Mouse (Mus musculus) myocyte (in vitro differentiated cells): ENCODE measurements around the gene Cwh43. TPM values are rescaled to one million over a fixed set of nuclear protein-coding genes. Genes with fewer than 3 reads are reported as not detected.

Experiments used
- H3K27me3 ChIP-seq: one replicate; pipeline ENCODE4 v1.6.1; 2011; ENCODE audit not compliant: control insufficient read depth, insufficient read depth, insufficient read length
- H3K36me3 ChIP-seq: one replicate; pipeline ENCODE4 v1.6.1; 2011; ENCODE audit not compliant: control insufficient read depth, insufficient read depth
- H3K4me2 ChIP-seq: one replicate; pipeline ENCODE4 v1.6.1; 2011; ENCODE audit warnings: low read depth, control low read depth
- H3K4me3 ChIP-seq: one replicate; pipeline ENCODE4 v1.5.1; 2011; ENCODE audit warnings: mild to moderate bottlenecking, control low read depth, moderate library complexity
- H3K79me2 ChIP-seq: one replicate; pipeline ENCODE4 v1.6.1; 2011; ENCODE audit not compliant: control insufficient read depth, insufficient read depth
- H3ac ChIP-seq: one replicate; pipeline ENCODE4 v1.6.1; 2011; ENCODE audit not compliant: control insufficient read depth, insufficient read length
- CEBPB ChIP-seq: IDR thresholded peaks from 2 replicates; pipeline ENCODE4 v1.6.1; 2011; ENCODE audit warnings: mild to moderate bottlenecking, moderate library complexity; ENCODE audit not compliant: poor library complexity, insufficient read depth, severe bottlenecking
- E2F4 ChIP-seq: IDR thresholded peaks from one replicate; pipeline ENCODE4 v1.6.1; 2011; ENCODE audit warnings: mild to moderate bottlenecking, control low read depth, moderate library complexity; ENCODE audit not compliant: insufficient read depth
- MAX ChIP-seq: IDR thresholded peaks from one replicate; pipeline ENCODE4 v1.6.1; 2011; ENCODE audit warnings: low read depth, mild to moderate bottlenecking, control low read depth
- MYOD1 ChIP-seq, 3 experiments: IDR thresholded peaks; one replicate each; pipeline ENCODE4 v1.6.1; 2011; ENCODE audit warnings: control low read depth in 2 of 3, low read depth in 2 of 3, mild to moderate bottlenecking in 2 of 3, moderate library complexity in 1 of 3; ENCODE audit not compliant: insufficient read length in 2 of 3, control insufficient read depth in 1 of 3
- MYOG ChIP-seq, 3 experiments: IDR thresholded peaks; one replicate each; pipeline ENCODE4 v1.6.1; 2011; ENCODE audit warnings: control low read depth in 2 of 3, low read depth in 2 of 3, mild to moderate bottlenecking in 2 of 3; ENCODE audit not compliant: insufficient read length in 2 of 3, control insufficient read depth in 1 of 3, insufficient read depth in 1 of 3
- POLR2A ChIP-seq: IDR thresholded peaks from one replicate; pipeline ENCODE4 v1.6.1; 2011; ENCODE audit warnings: low read depth, mild to moderate bottlenecking, control low read depth, moderate library complexity; ENCODE audit not compliant: insufficient read length
- POLR2AphosphoS2 ChIP-seq: IDR thresholded peaks from one replicate; pipeline ENCODE4 v1.6.1; 2011; ENCODE audit warnings: low read depth, control low read depth; ENCODE audit not compliant: insufficient read length
- REST ChIP-seq: IDR thresholded peaks from one replicate; pipeline ENCODE4 v1.6.1; 2011; ENCODE audit warnings: mild to moderate bottlenecking, control low read depth, moderate library complexity; ENCODE audit not compliant: insufficient read depth, insufficient read length
- SRF ChIP-seq: IDR thresholded peaks from one replicate; pipeline ENCODE4 v1.6.1; 2011; ENCODE audit warnings: low read depth; ENCODE audit not compliant: control insufficient read depth, insufficient read length
- TCF12 ChIP-seq: IDR thresholded peaks from one replicate; pipeline ENCODE4 v1.6.1; 2011; ENCODE audit warnings: mild to moderate bottlenecking, control low read depth; ENCODE audit not compliant: poor library complexity, insufficient read depth, severe bottlenecking
- TCF3 ChIP-seq: IDR thresholded peaks from one replicate; pipeline ENCODE4 v1.6.1; 2011; ENCODE audit warnings: low read depth, control low read depth; ENCODE audit not compliant: insufficient read length
- USF1 ChIP-seq: IDR thresholded peaks from one replicate; pipeline ENCODE4 v1.6.1; 2011; ENCODE audit warnings: low read depth, mild to moderate bottlenecking, control low read depth, moderate library complexity
- polyA plus RNA-seq: library from polyadenylated mRNA; unstranded; fragments of >200 nt; fragmentation: generic; extraction: Trizol; gene quantifications from one replicate; pipeline ENCODE4 v1.2.1, GENCODE M21; 2012; ENCODE audit warnings: missing spikeins

Cwh43 gene
- polyA plus RNA-seq, 1 experiment, result 0.02 TPM

DNA sequence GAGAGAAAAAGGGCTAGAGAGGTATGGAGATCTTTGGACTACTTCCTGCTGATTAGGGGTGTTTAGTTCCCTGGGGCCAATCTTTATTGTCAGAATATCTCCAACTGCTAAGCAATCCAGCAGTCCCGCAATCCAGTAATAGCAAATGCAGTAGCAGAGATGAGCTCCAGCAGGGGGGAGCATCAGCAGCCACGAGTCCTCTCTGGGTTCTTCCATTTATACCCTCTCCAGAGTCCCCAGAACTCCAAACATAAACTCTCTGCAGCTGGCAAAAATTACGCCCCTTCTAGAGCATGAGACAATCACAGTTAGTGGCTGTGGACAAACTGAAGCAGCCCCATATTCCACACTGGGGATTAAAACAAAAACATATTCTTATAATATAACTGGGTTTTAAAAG, 36.1 kb upstream of the Cwh43 start:
- no peak overlapping the region for H3ac ChIP-seq
- no peaks in the 10 kb centered on the region for H3K36me3 ChIP-seq
- no peaks in the 10 kb centered on the region for H3K27me3 ChIP-seq
- no peaks in the 10 kb centered on the region for H3K79me2 ChIP-seq
- H3K4me3 ChIP-seq, result no peak overlapping the region
- no peak overlapping the region for H3K4me2 ChIP-seq
- TF ChIP-seq MAX, result no peak
- TF ChIP-seq CEBPB, result no peak
- no peak for TF ChIP-seq MYOD1 (IDR thresholded peaks at IDR 0.05; ENCODE audit: control insufficient read depth in 1 of 3, insufficient read length in 2 of 3, low read depth in 2 of 3)
- no peak for TF ChIP-seq TCF3
- no peak for TF ChIP-seq POLR2AphosphoS2
- no peak for TF ChIP-seq TCF12
- no peak for TF ChIP-seq POLR2A
- no peak for TF ChIP-seq REST

DNA sequence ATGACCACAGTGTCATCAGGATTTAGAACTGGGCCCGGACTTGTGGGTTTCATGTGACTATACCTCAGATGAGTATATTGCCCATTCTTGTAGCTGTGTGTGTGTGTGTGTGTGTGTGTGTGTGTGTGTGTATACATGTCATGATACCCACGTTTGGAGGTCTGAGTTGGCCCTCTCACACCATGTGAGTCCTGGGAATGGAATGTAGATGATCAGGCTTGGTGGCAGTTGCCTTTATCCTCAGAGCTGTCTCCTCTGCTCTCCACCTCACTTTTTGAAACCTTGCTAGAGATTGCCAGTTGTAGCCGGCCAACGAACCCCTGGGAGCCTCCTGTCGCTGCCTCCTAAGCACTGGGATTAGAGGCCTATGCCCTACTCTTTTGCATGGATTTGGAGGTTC, 33.3 kb upstream of the Cwh43 start:
- H3ac ChIP-seq, result no peak overlapping the region
- no peak overlapping the region for H3K4me3 ChIP-seq
- H3K27me3 ChIP-seq, result no peaks in the 10 kb centered on the region
- H3K36me3 ChIP-seq, result no peaks in the 10 kb centered on the region
- TF ChIP-seq USF1 (no peak), TCF3 (no peak), POLR2A (no peak), REST (no peak), MYOG (IDR thresholded peaks at IDR 0.05; ENCODE audit: control insufficient read depth in 1 of 3, insufficient read depth in 1 of 3, insufficient read length in 2 of 3, low read depth in 2 of 3) (no peak), POLR2AphosphoS2 (no peak), SRF (no peak), MYOD1 (IDR thresholded peaks at IDR 0.05; ENCODE audit: control insufficient read depth in 1 of 3, insufficient read length in 2 of 3, low read depth in 2 of 3) (no peak), CEBPB (no peak), TCF12 (no peak)
- no peaks in the 10 kb centered on the region for H3K79me2 ChIP-seq
- no peak overlapping the region for H3K4me2 ChIP-seq

DNA sequence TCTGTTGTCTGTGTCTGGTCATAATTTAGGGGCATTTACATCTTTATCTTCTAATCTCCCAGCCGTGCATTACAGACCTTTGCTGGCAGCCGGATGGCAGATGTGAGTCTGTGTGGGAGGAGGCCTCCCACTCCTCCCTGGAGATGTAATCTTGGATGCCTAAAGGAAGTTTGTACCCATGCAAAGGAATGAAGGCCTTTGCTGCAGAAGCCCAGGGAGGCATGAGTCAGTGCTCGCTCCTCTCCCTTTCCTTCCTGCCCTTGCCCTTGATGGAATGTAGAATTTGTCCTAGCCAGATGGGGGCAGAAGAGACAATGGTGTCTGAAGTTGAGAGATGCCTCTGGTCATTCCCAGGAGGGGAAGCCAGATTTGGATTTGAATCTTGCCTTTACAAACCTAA, 32.7 kb upstream of the Cwh43 start:
- TF ChIP-seq E2F4 (no peak), USF1 (no peak), MYOD1 (IDR thresholded peaks at IDR 0.05; ENCODE audit: control insufficient read depth in 1 of 3, insufficient read length in 2 of 3, low read depth in 2 of 3) (no peak), POLR2AphosphoS2 (no peak), SRF (no peak), MYOG (IDR thresholded peaks at IDR 0.05; ENCODE audit: control insufficient read depth in 1 of 3, insufficient read depth in 1 of 3, insufficient read length in 2 of 3, low read depth in 2 of 3) (no peak), POLR2A (no peak), TCF3 (no peak), CEBPB (no peak)
- no peaks in the 10 kb centered on the region for H3K79me2 ChIP-seq
- no peaks in the 10 kb centered on the region for H3K36me3 ChIP-seq
- H3K27me3 ChIP-seq, result no peaks in the 10 kb centered on the region
- H3K4me3 ChIP-seq, result no peak overlapping the region
- no peak overlapping the region for H3ac ChIP-seq
- no peak overlapping the region for H3K4me2 ChIP-seq

DNA sequence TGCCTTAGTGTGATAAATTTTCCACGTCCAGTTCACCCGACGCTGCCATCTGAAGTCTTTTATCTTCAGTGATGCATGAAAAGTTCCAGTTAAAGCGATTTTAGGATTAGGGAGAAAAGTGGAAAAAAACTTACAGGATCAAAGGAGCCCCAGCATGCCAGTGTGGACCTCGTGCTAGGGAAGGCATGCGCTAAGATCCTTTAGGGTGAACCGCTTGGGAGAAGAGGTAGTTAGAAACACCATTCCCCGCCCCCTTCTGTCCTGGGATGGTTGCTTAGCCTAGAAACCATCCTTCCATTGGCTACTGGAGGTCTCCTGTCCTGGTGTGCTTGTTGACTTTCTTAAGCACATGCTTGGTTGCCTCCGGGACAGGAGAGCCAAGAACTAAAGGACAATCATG, 29.8 kb upstream of the Cwh43 start:
- H3K36me3 ChIP-seq, result no peaks in the 10 kb centered on the region
- TF ChIP-seq MYOD1 (IDR thresholded peaks at IDR 0.05; ENCODE audit: control insufficient read depth in 1 of 3, insufficient read length in 2 of 3, low read depth in 2 of 3) (no peak), TCF12 (no peak), REST (no peak), POLR2A (no peak), SRF (no peak), E2F4 (no peak), CEBPB (no peak), TCF3 (no peak), MYOG (IDR thresholded peaks at IDR 0.05; ENCODE audit: control insufficient read depth in 1 of 3, insufficient read depth in 1 of 3, insufficient read length in 2 of 3, low read depth in 2 of 3) (no peak)
- H3K79me2 ChIP-seq, result no peaks in the 10 kb centered on the region
- no peak overlapping the region for H3K4me3 ChIP-seq
- no peak overlapping the region for H3ac ChIP-seq
- H3K27me3 ChIP-seq, result no peaks in the 10 kb centered on the region
- no peak overlapping the region for H3K4me2 ChIP-seq

DNA sequence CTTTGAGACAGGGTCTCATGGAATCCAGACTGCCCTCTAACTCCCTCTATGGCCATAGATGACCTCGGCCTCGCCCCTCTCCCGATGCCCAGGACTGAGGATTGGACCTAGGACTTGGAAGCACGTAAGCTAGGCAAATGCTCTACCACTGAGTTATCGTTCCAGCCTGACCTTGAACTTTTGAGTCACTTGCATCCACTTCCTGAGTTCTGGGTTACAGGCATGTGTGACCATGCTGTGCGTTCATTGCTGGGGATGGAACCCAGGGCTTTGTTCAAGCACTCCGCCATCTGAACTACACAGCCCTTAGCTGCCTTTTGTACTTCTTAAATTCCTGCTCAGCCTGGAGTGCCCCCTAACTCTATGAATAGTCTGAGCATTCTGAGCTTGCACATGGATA, 29.4 kb upstream of the Cwh43 start:
- no peak for TF ChIP-seq USF1
- TF ChIP-seq POLR2A, result no peak
- no peak for TF ChIP-seq MAX
- no peak for TF ChIP-seq E2F4
- no peak for TF ChIP-seq CEBPB
- no peak for TF ChIP-seq REST
- no peak for TF ChIP-seq MYOD1 (IDR thresholded peaks at IDR 0.05; ENCODE audit: control insufficient read depth in 1 of 3, insufficient read length in 2 of 3, low read depth in 2 of 3)
- TF ChIP-seq MYOG (IDR thresholded peaks at IDR 0.05; ENCODE audit: control insufficient read depth in 1 of 3, insufficient read depth in 1 of 3, insufficient read length in 2 of 3, low read depth in 2 of 3), result no peak
- no peak for TF ChIP-seq POLR2AphosphoS2
- no peak for TF ChIP-seq TCF12
- TF ChIP-seq TCF3, result no peak
- no peak for TF ChIP-seq SRF
- Histone ChIP-seq H3K4me3 (no peak overlapping the region), H3K36me3 (no peaks in the 10 kb centered on the region), H3ac (no peak overlapping the region), H3K27me3 (no peaks in the 10 kb centered on the region), H3K79me2 (no peaks in the 10 kb centered on the region), H3K4me2 (no peak overlapping the region)

DNA sequence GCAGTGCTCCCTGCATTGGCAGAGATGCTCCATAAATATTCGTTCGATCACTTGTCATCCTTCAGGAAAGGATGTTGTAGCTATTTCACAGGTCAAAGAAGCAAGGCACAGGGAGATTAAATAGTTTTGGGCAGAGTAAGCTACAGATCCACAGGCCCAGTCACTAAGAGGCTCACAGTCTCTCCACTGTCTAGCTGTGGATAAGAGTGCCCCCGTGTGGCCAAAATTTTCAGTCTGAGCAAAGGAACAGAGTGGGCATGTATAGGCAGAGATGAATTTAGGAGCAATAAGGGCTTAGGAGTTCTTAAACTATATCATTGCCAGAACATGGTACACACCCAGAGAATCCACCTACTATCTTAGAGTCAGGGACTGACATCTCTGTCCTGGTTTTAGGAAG, 26.0 kb upstream of the Cwh43 start:
- no peaks in the 10 kb centered on the region for H3K27me3 ChIP-seq
- H3K4me3 ChIP-seq, result no peak overlapping the region
- H3K36me3 ChIP-seq, result no peaks in the 10 kb centered on the region
- no peaks in the 10 kb centered on the region for H3K79me2 ChIP-seq
- no peak overlapping the region for H3K4me2 ChIP-seq
- TF ChIP-seq POLR2A (no peak), SRF (no peak), REST (no peak), MAX (no peak), TCF3 (no peak), CEBPB (no peak), MYOD1 (IDR thresholded peaks at IDR 0.05; ENCODE audit: control insufficient read depth in 1 of 3, insufficient read length in 2 of 3, low read depth in 2 of 3) (no peak), POLR2AphosphoS2 (no peak), USF1 (no peak), TCF12 (no peak)
- H3ac ChIP-seq, result no peak overlapping the region
